Mouse (Mus musculus) hindbrain, postnatal 0 days (tissue): ENCODE data around the gene Hoxb5. TPM values are rescaled to one million over a fixed set of nuclear protein-coding genes. Genes with fewer than 3 reads are reported as not detected.

Experiments
- ATAC-seq: fragments of 200-750 bp; cut with Nextera tagmentation; 2 replicates; pipeline ENCODE4 v1.8.0; 2017; ENCODE audit warnings: mild to moderate bottlenecking, moderate TSS enrichment, moderate library complexity
- DNase-seq: peaks from one replicate; pipeline ENCODE4 v3.0.0-alpha.2; 2015; ENCODE audit warnings: low spot score
- H3K27ac ChIP-seq: fragments of 300-500 bp; sonication (generic); 2 replicates; pipeline ENCODE4 v1.5.1; 2014; ENCODE audit warnings: mild to moderate bottlenecking
- H3K27me3 ChIP-seq: fragments of 300-500 bp; sonication (generic); 2 replicates; pipeline ENCODE4 v1.6.1; 2014; ENCODE audit warnings: low read length, mixed read lengths; ENCODE audit not compliant: insufficient read depth
- H3K36me3 ChIP-seq: fragments of 300-500 bp; sonication (generic); 2 replicates; pipeline ENCODE4 v1.6.1; 2014; ENCODE audit warnings: low read length, mixed read lengths; ENCODE audit not compliant: insufficient read depth
- H3K4me1 ChIP-seq: fragments of 300-500 bp; sonication (generic); 2 replicates; pipeline ENCODE4 v1.6.1; 2014; ENCODE audit warnings: antibody characterized with exemption, low read length, mixed read lengths; ENCODE audit not compliant: insufficient read depth
- H3K4me2 ChIP-seq: fragments of 300-500 bp; sonication (generic); 2 replicates; pipeline ENCODE4 v1.6.1; 2014; ENCODE audit warnings: low read depth, mild to moderate bottlenecking, low read length, moderate library complexity, mixed read lengths
- H3K4me3 ChIP-seq: fragments of 300-500 bp; sonication (generic); 2 replicates; pipeline ENCODE4 v1.5.1; 2014; ENCODE audit warnings: low read length
- H3K9ac ChIP-seq: fragments of 300-500 bp; sonication (generic); replicated peaks from 2 replicates; pipeline ENCODE4 v1.6.1; 2014; ENCODE audit warnings: mild to moderate bottlenecking, low read length, moderate library complexity, mixed read lengths
- H3K9me3 ChIP-seq: fragments of 300-500 bp; sonication (generic); 2 replicates; pipeline ENCODE4 v1.6.1; 2016; ENCODE audit warnings: low read length, mixed read lengths
- CTCF ChIP-seq: IDR thresholded peaks from 2 replicates; pipeline ENCODE4 v1.5.1; 2016; ENCODE audit warnings: antibody characterized with exemption, control low read depth, low read depth
- WGBS: fragments of 180-500 bp; shearing (Covaris S2); extraction: QIAGEN DNeasy Blood & Tissue Kit; methylation state at CpG from one replicate; pipeline ENCODE4 v1.1.7; 2014; 5-methylcytosine and 5-hydroxymethylcytosine counted together
- polyA plus RNA-seq: library from polyadenylated mRNA; unstranded; fragments of >200 nt; fragmentation: Nextera tagmentation; extraction: Ambion mirVana; gene quantifications from 2 replicates; pipeline ENCODE4 v1.2.1, GENCODE M21; 2015
- total RNA-seq: library from RNA; depleted of rRNA; stranded (reverse); fragments of >200 nt; gene quantifications from 2 replicates; pipeline ENCODE4 v1.2.3, GENCODE M21; 2014

The Hoxb5 gene
- total and polyA plus RNA-seq, 2 experiments from 2014 or later: 24.3 to 113 TPM

- Histone ChIP-seq H3K9me3 (no peaks in the 10 kb centered on the region), H3K27ac (peak overlapping the region; percentile 80), H3K36me3 (no peaks in the 10 kb centered on the region), H3K27me3 (peaks cover 83% of the 10 kb centered on the region), H3K4me2 (peak overlapping the region; percentile 56), H3K9ac (peak overlapping the region; percentile 54), H3K4me3 (peak overlapping the region; percentile 32), H3K4me1 (no peaks in the 10 kb centered on the region; the same call in 1 of the 2 replicates)
- DNase-seq (no peak), ATAC-seq (no peak)
- 5% methylated on average over 8 of the region's 8 CpGs for WGBS
- no peak for TF ChIP-seq CTCF
Observed at GRCm38 (mm10) chr11:96332105-96332504, 29.0 kb downstream of the Hoxb5 start.

- no peak for DNase-seq
- WGBS: under 1% methylated on average over 32 of the region's 35 CpGs
- Histone ChIP-seq H3K4me3 (peak overlapping the region; percentile 32), H3K27me3 (peaks cover 83% of the 10 kb centered on the region), H3K9ac (peak overlapping the region; percentile 54), H3K27ac (peak overlapping the region; percentile 80), H3K4me1 (no peaks in the 10 kb centered on the region; the same call in 1 of the 2 replicates), H3K36me3 (no peaks in the 10 kb centered on the region), H3K9me3 (no peaks in the 10 kb centered on the region), H3K4me2 (peak overlapping the region; percentile 56)
- ATAC-seq: no peak
- TF ChIP-seq CTCF: no peak
Observed at GRCm38 (mm10) chr11:96332618-96333032, 29.5 kb downstream of the Hoxb5 start.

GRCm38 (mm10) chr11:96333241-96334001 lies 30.3 kb downstream of the Hoxb5 start:
- H3K9ac ChIP-seq: peak overlapping the region; percentile 54
- H3K4me1 ChIP-seq: no peaks in the 10 kb centered on the region; the same call in 1 of the 2 replicates
- H3K9me3 ChIP-seq: no peaks in the 10 kb centered on the region
- H3K36me3 ChIP-seq: no peaks in the 10 kb centered on the region
- peak overlapping the region; percentile 80 for H3K27ac ChIP-seq
- WGBS: 8% methylated on average over 17 of the region's 17 CpGs
- DNase-seq: no peak
- H3K27me3 ChIP-seq: peaks cover 82% of the 10 kb centered on the region
- H3K4me3 ChIP-seq: peak overlapping the region; percentile 32
- no peak for ATAC-seq
- no peak for TF ChIP-seq CTCF
- H3K4me2 ChIP-seq: peak overlapping the region; percentile 56

- ATAC-seq (no peak), DNase-seq (no peak)
- 6% methylated on average over 2 of the region's 2 CpGs for WGBS
- peak overlapping the region; percentile 54; the same call in 1 of the 2 replicates for H3K9ac ChIP-seq
- H3K9me3 ChIP-seq: no peaks in the 10 kb centered on the region
- 0 out of 2 replicates have a peak overlapping the region, but pooled peaks have one; percentile 2 for H3K4me3 ChIP-seq
- no peak for TF ChIP-seq CTCF
- H3K36me3 ChIP-seq: no peaks in the 10 kb centered on the region
- peak overlapping the region; percentile 80 for H3K27ac ChIP-seq
- peaks cover 85% of the 10 kb centered on the region for H3K27me3 ChIP-seq
- H3K4me1 ChIP-seq: no peaks in the 10 kb centered on the region; the same call in 1 of the 2 replicates
- H3K4me2 ChIP-seq: peak overlapping the region; percentile 56
Observed at GRCm38 (mm10) chr11:96334002-96334364, 30.8 kb downstream of the Hoxb5 start.

GRCm38 (mm10) chr11:96334998-96335397 lies 31.9 kb downstream of the Hoxb5 start:
- H3K9ac ChIP-seq: no peak overlapping the region
- TF ChIP-seq CTCF: no peak
- no peak overlapping the region for H3K4me3 ChIP-seq
- H3K36me3 ChIP-seq: no peaks in the 10 kb centered on the region
- WGBS: 27% methylated on average over 3 of the region's 3 CpGs
- ATAC-seq (no peak), DNase-seq (no peak)
- H3K4me2 ChIP-seq: peak overlapping the region; percentile 56
- no peak overlapping the region for H3K27ac ChIP-seq
- no peaks in the 10 kb centered on the region; the same call in 1 of the 2 replicates for H3K4me1 ChIP-seq
- no peaks in the 10 kb centered on the region for H3K9me3 ChIP-seq
- peaks cover 85% of the 10 kb centered on the region for H3K27me3 ChIP-seq

- WGBS: 4% methylated on average over 2 of the region's 2 CpGs
- Histone ChIP-seq H3K4me1 (no peaks in the 10 kb centered on the region; the same call in 1 of the 2 replicates), H3K4me2 (peak overlapping the region; percentile 58; the same call in 1 of the 2 replicates), H3K9me3 (no peaks in the 10 kb centered on the region), H3K27ac (peak overlapping the region; percentile 45; the same call in 1 of the 2 replicates), H3K27me3 (peaks cover 75% of the 10 kb centered on the region), H3K36me3 (no peaks in the 10 kb centered on the region), H3K9ac (no peak overlapping the region), H3K4me3 (no peak overlapping the region)
- ATAC-seq: no peak
- TF ChIP-seq CTCF: no peak
- no peak for DNase-seq
Observed at GRCm38 (mm10) chr11:96336597-96336996, 33.5 kb downstream of the Hoxb5 start.

GRCm38 (mm10) chr11:96337026-96337425 lies 33.9 kb downstream of the Hoxb5 start:
- TF ChIP-seq CTCF: no peak
- Histone ChIP-seq H3K4me3 (no peak overlapping the region), H3K4me1 (no peaks in the 10 kb centered on the region; the same call in 1 of the 2 replicates), H3K9ac (no peak overlapping the region), H3K36me3 (no peaks in the 10 kb centered on the region), H3K4me2 (peak overlapping the region; percentile 58; the same call in 1 of the 2 replicates), H3K9me3 (no peaks in the 10 kb centered on the region), H3K27me3 (peaks cover 73% of the 10 kb centered on the region), H3K27ac (peak overlapping the region; percentile 45; the same call in 1 of the 2 replicates)
- ATAC-seq (no peak), DNase-seq (no peak)
- WGBS: 4% methylated on average over 6 of the region's 6 CpGs
